Mouse (Mus musculus) adrenal gland, postnatal 10 days (tissue): ENCODE results near the gene Prr13. TPM values are rescaled to one million over a fixed set of nuclear protein-coding genes. Genes with fewer than 3 reads are reported as not detected.
A peak's percentile ranks its signal among the peaks of the same experiment; 100 is the strongest.

Source experiments
- DNase-seq: peaks from one replicate; pipeline ENCODE4 v3.0.0; 2021; ENCODE audit warnings: mixed read lengths
- long read RNA-seq, 2 experiments: library from polyadenylated mRNA; stranded (forward); transcript quantifications; one replicate each; pipeline ENCODE4 v2.0.0; 2021
- total RNA-seq, 2 experiments: library from RNA; stranded (reverse); gene quantifications; 2 replicates each; pipeline ENCODE4 v1.2.3; 2021

Prr13 gene
- 10 to 100 TPM; 46.9 to 53.1 TPM for total RNA-seq
- long read RNA-seq, experiment 1, transcript Prr13-201 (5 exons, 1,224 nt) = minor isoform, 7 of 42 reads
- long read RNA-seq, experiment 1, transcript Prr13-204 (4 exons, 1,055 nt) = major isoform, 25 of 42 reads
- long read RNA-seq, experiment 1, partial matches to known transcripts = 5 of 42 reads
- long read RNA-seq, experiment 1, other reads (novel, unspliced or antisense) = 1 of 42 reads
- long read RNA-seq, experiment 2, transcript Prr13-204 (4 exons, 1,055 nt) = major isoform, 39 of 59 reads
- long read RNA-seq, experiment 2, transcript Prr13-201 (5 exons, 1,224 nt) = minor isoform, 11 of 59 reads
- long read RNA-seq, experiment 2, partial matches to known transcripts = 2 of 59 reads
- long read RNA-seq, experiment 2, other reads (novel, unspliced or antisense) = 2 of 59 reads

GRCm38 (mm10) chr15:102458904-102459317, at the start of gene Prr13:
Gene Prr13 (plus strand): TSS chr15:102459028.
- DNase-seq = peak; percentile 91

- DNase-seq = no peak
Observed at GRCm38 (mm10) chr15:102409286-102409685, 49.5 kb upstream of the Prr13 start.

- no peak for DNase-seq
Observed at GRCm38 (mm10) chr15:102411077-102411476, 47.8 kb upstream of the Prr13 start.

GRCm38 (mm10) chr15:102413687-102414086, 45.1 kb upstream of the Prr13 start:
- DNase-seq = no peak

- no peak for DNase-seq
Observed at GRCm38 (mm10) chr15:102417524-102417923, 41.3 kb upstream of the Prr13 start.

- DNase-seq = no peak
Observed at GRCm38 (mm10) chr15:102420986-102421385, 37.8 kb upstream of the Prr13 start.

- DNase-seq = peak; percentile 57
Observed at GRCm38 (mm10) chr15:102421437-102421836, 37.4 kb upstream of the Prr13 start.

GRCm38 (mm10) chr15:102423602-102424240, 35.1 kb upstream of the Prr13 start:
- DNase-seq = no peak

GRCm38 (mm10) chr15:102424657-102425056, 34.2 kb upstream of the Prr13 start:
- no peak for DNase-seq

- DNase-seq = no peak
Observed at GRCm38 (mm10) chr15:102426963-102427362, 31.9 kb upstream of the Prr13 start.

GRCm38 (mm10) chr15:102432046-102432445, 26.8 kb upstream of the Prr13 start:
- DNase-seq = no peak

- no peak for DNase-seq
Observed at GRCm38 (mm10) chr15:102433173-102433572, 25.7 kb upstream of the Prr13 start.

GRCm38 (mm10) chr15:102442490-102442889, 16.3 kb upstream of the Prr13 start:
- DNase-seq = peak; percentile 93

GRCm38 (mm10) chr15:102445146-102445545, 13.7 kb upstream of the Prr13 start, which contains the start of gene Amhr2:
Gene Amhr2 (plus strand): TSS chr15:102445367.
- no peak for DNase-seq

GRCm38 (mm10) chr15:102446448-102446847, 12.4 kb upstream of the Prr13 start:
- DNase-seq = no peak

- DNase-seq = no peak
Observed at GRCm38 (mm10) chr15:102449366-102449765, 9.5 kb upstream of the Prr13 start.

GRCm38 (mm10) chr15:102450928-102451327, 7.9 kb upstream of the Prr13 start:
- DNase-seq = peak; percentile 73

GRCm38 (mm10) chr15:102451666-102452430, 7.0 kb upstream of the Prr13 start:
- no peak for DNase-seq

- DNase-seq = no peak
Observed at GRCm38 (mm10) chr15:102455993-102456392, 2.8 kb upstream of the Prr13 start.

GRCm38 (mm10) chr15:102458050-102458736, 635 bp upstream of the Prr13 start:
- no peak for DNase-seq

- DNase-seq = no peak
Observed at GRCm38 (mm10) chr15:102459381-102459780, 553 bp downstream of the Prr13 start.

GRCm38 (mm10) chr15:102459847-102460246, 1.0 kb downstream of the Prr13 start:
- DNase-seq = no peak
